ENCODE assay signal across 8 mouse cellular contexts in genomic region chr8:84730541-84731370, GRCm38 (mm10). TPM values are rescaled to one million over a fixed set of nuclear protein-coding genes. Genes with fewer than 3 reads are reported as not detected.
DNase-seq lines count a peak whose midpoint lies in the region; ATAC-seq and TF ChIP-seq lines count a peak whose summit lies in the region.

No protein-coding gene starts in this region.

- H3K4me2 ChIP-seq in forebrain, embryonic 16.5 days (ENCODE audit: low read length), result peak overlapping the region; percentile 40
- H3K4me2 ChIP-seq in hindbrain, embryonic 15.5 days, result 0 out of 2 replicates have a peak overlapping the region, but pooled peaks have one; percentile 10
- H3K4me2 ChIP-seq in midbrain, embryonic 14.5 days (ENCODE audit: low read length), result no peak overlapping the region

- H3K4me1 ChIP-seq in G1E (ENCODE audit: insufficient read depth, low read depth, low read length), result peaks cover 97% of the 10 kb centered on the region
- peaks cover 83% of the 10 kb centered on the region for H3K4me1 ChIP-seq in forebrain, embryonic 16.5 days (replicated peaks; ENCODE audit: control insufficient read depth, insufficient read depth, low read length)
- H3K4me1 ChIP-seq in hindbrain, embryonic 15.5 days (replicated peaks), result peaks cover 67% of the 10 kb centered on the region
- H3K4me1 ChIP-seq in midbrain, embryonic 14.5 days (ENCODE audit: control insufficient read depth, insufficient read depth, low read length), result peaks cover 37% of the 10 kb centered on the region

- 15% methylated on average over 9 of the region's 9 CpGs for WGBS in forebrain, embryonic 16.5 days
- 31% methylated on average over 9 of the region's 9 CpGs for WGBS in hindbrain, embryonic 15.5 days
- 22% methylated on average over 9 of the region's 9 CpGs for WGBS in midbrain, embryonic 14.5 days

- no peaks in the 10 kb centered on the region for H3K27me3 ChIP-seq in G1E (ENCODE audit: insufficient read depth, low read length)
- H3K27me3 ChIP-seq in forebrain, embryonic 16.5 days (replicated peaks; ENCODE audit: control insufficient read depth, insufficient read depth, low read length), result no peaks in the 10 kb centered on the region
- H3K27me3 ChIP-seq in hindbrain, embryonic 15.5 days, result no peaks in the 10 kb centered on the region
- H3K27me3 ChIP-seq in midbrain, embryonic 14.5 days (ENCODE audit: control insufficient read depth, insufficient read depth, low read length), result no peaks in the 10 kb centered on the region

- peak; percentile 42 for DNase-seq in adrenal gland, postnatal 10 days
- DNase-seq in adrenal gland, adult 2 months, result no peak
- DNase-seq in G1E (ENCODE audit: low spot score), result peak; percentile 86
- DNase-seq in midbrain, embryonic 14.5 days, result peak; percentile 68
- no peak for DNase-seq in adrenal gland, adult (ENCODE audit: inconsistent age in 2 of 2, low spot score in 1 of 2)
- DNase-seq in kidney, postnatal 14 days, result no peak

- no peaks in the 10 kb centered on the region for H3K9me3 ChIP-seq in G1E (replicated peaks)
- no peaks in the 10 kb centered on the region for H3K9me3 ChIP-seq in forebrain, embryonic 16.5 days (ENCODE audit: control insufficient read depth, low read length)
- H3K9me3 ChIP-seq in hindbrain, embryonic 15.5 days, result no peaks in the 10 kb centered on the region
- no peaks in the 10 kb centered on the region for H3K9me3 ChIP-seq in midbrain, embryonic 14.5 days (ENCODE audit: control insufficient read depth, low read length)

- peak overlapping the region; percentile 65; the same call in 1 of the 2 replicates for H3K4me3 ChIP-seq in G1E (ENCODE audit: low read depth, low read length)
- no peak overlapping the region for H3K4me3 ChIP-seq in forebrain, embryonic 16.5 days (replicated peaks; ENCODE audit: low read length)
- no peak overlapping the region for H3K4me3 ChIP-seq in hindbrain, embryonic 15.5 days
- no peak overlapping the region for H3K4me3 ChIP-seq in midbrain, embryonic 14.5 days (replicated peaks; ENCODE audit: low read depth, low read length)

- ATAC-seq in G1E (ENCODE audit: extremely low read depth, insufficient number of reproducible peaks, low FRiP score, poor library complexity, severe bottlenecking), result peak; percentile 92
- peak; percentile 24 for ATAC-seq in forebrain, embryonic 16.5 days
- ATAC-seq in hindbrain, embryonic 15.5 days (ENCODE audit: low FRiP score, low read depth), result peak; percentile 24; the same call in 1 of the 2 replicates
- ATAC-seq in midbrain, embryonic 14.5 days (ENCODE audit: low FRiP score, low TSS enrichment), result peak; percentile 46

- TF ChIP-seq CTCF in G1E (IDR thresholded peaks at IDR 0.05; ENCODE audit: low read depth, low read length), result no peak

- H3K36me3 ChIP-seq in G1E (replicated peaks), result peaks cover 77% of the 10 kb centered on the region
- peaks cover 9% of the 10 kb centered on the region for H3K36me3 ChIP-seq in forebrain, embryonic 16.5 days (ENCODE audit: control insufficient read depth, insufficient read depth)
- H3K36me3 ChIP-seq in hindbrain, embryonic 15.5 days, result no peaks in the 10 kb centered on the region
- H3K36me3 ChIP-seq in midbrain, embryonic 14.5 days (ENCODE audit: control insufficient read depth, insufficient read depth, low read length), result no peaks in the 10 kb centered on the region

- peak overlapping the region; percentile 95 for H3K27ac ChIP-seq in forebrain, embryonic 16.5 days (ENCODE audit: low read length)
- H3K27ac ChIP-seq in hindbrain, embryonic 15.5 days (replicated peaks), result peak overlapping the region; percentile 83
- H3K27ac ChIP-seq in midbrain, embryonic 14.5 days (replicated peaks; ENCODE audit: low read depth, low read length), result peak overlapping the region; percentile 78

- peak overlapping the region; percentile 57 for H3K9ac ChIP-seq in forebrain, embryonic 16.5 days (replicated peaks; ENCODE audit: low read depth, low read length)
- H3K9ac ChIP-seq in hindbrain, embryonic 15.5 days, result no peak overlapping the region
- H3K9ac ChIP-seq in midbrain, embryonic 14.5 days (replicated peaks; ENCODE audit: low read length), result no peak overlapping the region

RNA-seq across cellular contexts. Expression of gene G430095P16Rik, which starts 7.9 kb away (rescaled TPM):
- under 1 TPM; 0.51 to 0.88 TPM for total RNA-seq in adrenal gland, postnatal 10 days (2021)
- total RNA-seq in adrenal gland, adult 2 months (2021), result under 1 TPM in 1 of 2 experiments, not detected in 1; 0.59 TPM
- polyA plus RNA-seq in adrenal gland, adult 2 months (2012; rRNA removed), result 0.26 and 0.76 TPM in 2 replicates
- total RNA-seq in G1E (2014; fragmentation: Nextera tagmentation), result 39.9 and 54.3 TPM in 2 replicates
- 11.0 and 11.3 TPM in 2 replicates for total RNA-seq in G1E (2017)
- 35.2 and 42.7 TPM in 2 replicates for polyA plus RNA-seq in G1E (2012)
- polyA plus RNA-seq in forebrain, embryonic 16.5 days (2015; fragmentation: Nextera tagmentation; extraction: Ambion mirVana), result 2.0 and 2.2 TPM in 2 replicates
- polyA plus RNA-seq in hindbrain, embryonic 15.5 days (2015; fragmentation: Nextera tagmentation; extraction: Ambion mirVana), result 1.2 and 1.7 TPM in 2 replicates
- 0.67 and 0.91 TPM in 2 replicates for polyA plus RNA-seq in midbrain, embryonic 14.5 days (2014; fragmentation: Nextera tagmentation; extraction: Ambion mirVana)

RNA-seq across cellular contexts. Expression of gene Lyl1, which starts 29.5 kb away (rescaled TPM):
- 1 to 10 TPM; 7.8 to 8.5 TPM for total RNA-seq in adrenal gland, postnatal 10 days (2021)
- 1 to 10 TPM; 2.7 to 4.4 TPM for total RNA-seq in adrenal gland, adult 2 months (2021)
- polyA plus RNA-seq in adrenal gland, adult 2 months (2012; rRNA removed), result 8.2 and 10.9 TPM in 2 replicates
- total RNA-seq in G1E (2014; fragmentation: Nextera tagmentation) (136 and 138 TPM in 2 replicates), G1E (2017) (81.2 and 95.6 TPM in 2 replicates)
- polyA plus RNA-seq in G1E (2012), result 550 and 561 TPM in 2 replicates
- 2.6 and 2.9 TPM in 2 replicates for polyA plus RNA-seq in forebrain, embryonic 16.5 days (2015; fragmentation: Nextera tagmentation; extraction: Ambion mirVana)
- polyA plus RNA-seq in hindbrain, embryonic 15.5 days (2015; fragmentation: Nextera tagmentation; extraction: Ambion mirVana), result 3.1 and 3.6 TPM in 2 replicates
- polyA plus RNA-seq in midbrain, embryonic 14.5 days (2014; fragmentation: Nextera tagmentation; extraction: Ambion mirVana), result 1.5 and 3.8 TPM in 2 replicates

RNA-seq across cellular contexts. Expression of gene Nacc1, which starts 43.1 kb away (rescaled TPM):
- 10 to 100 TPM; 59.1 to 62.9 TPM for total RNA-seq in adrenal gland, postnatal 10 days (2021)
- total RNA-seq in adrenal gland, adult 2 months (2021), result 10 to 100 TPM; 78.4 to 80.7 TPM
- polyA plus RNA-seq in adrenal gland, adult 2 months (2012; rRNA removed), result 98.7 and 120 TPM in 2 replicates
- total RNA-seq in G1E (2014; fragmentation: Nextera tagmentation), result 120 and 125 TPM in 2 replicates
- 48.1 and 54.5 TPM in 2 replicates for total RNA-seq in G1E (2017)
- 207 and 224 TPM in 2 replicates for polyA plus RNA-seq in G1E (2012)
- polyA plus RNA-seq in forebrain, embryonic 16.5 days (2015; fragmentation: Nextera tagmentation; extraction: Ambion mirVana), result 15.5 and 15.7 TPM in 2 replicates
- polyA plus RNA-seq in hindbrain, embryonic 15.5 days (2015; fragmentation: Nextera tagmentation; extraction: Ambion mirVana), result 13.6 and 16.1 TPM in 2 replicates
- 19.1 and 20.2 TPM in 2 replicates for polyA plus RNA-seq in midbrain, embryonic 14.5 days (2014; fragmentation: Nextera tagmentation; extraction: Ambion mirVana)

RNA-seq across cellular contexts. Expression of gene Trmt1, which starts 44.6 kb away (rescaled TPM):
- total RNA-seq in adrenal gland, postnatal 10 days (2021), result 10 to 100 TPM; 63.4 to 82.8 TPM
- 10 to 100 TPM; 57.0 to 68.5 TPM for total RNA-seq in adrenal gland, adult 2 months (2021)
- 150 and 160 TPM in 2 replicates for polyA plus RNA-seq in adrenal gland, adult 2 months (2012; rRNA removed)
- total RNA-seq in G1E (2014; fragmentation: Nextera tagmentation) (63.3 and 64.9 TPM in 2 replicates), G1E (2017) (68.2 and 96.4 TPM in 2 replicates)
- 244 and 260 TPM in 2 replicates for polyA plus RNA-seq in G1E (2012)
- polyA plus RNA-seq in forebrain, embryonic 16.5 days (2015; fragmentation: Nextera tagmentation; extraction: Ambion mirVana), result 63.4 and 73.3 TPM in 2 replicates
- polyA plus RNA-seq in hindbrain, embryonic 15.5 days (2015; fragmentation: Nextera tagmentation; extraction: Ambion mirVana), result 62.5 and 65.9 TPM in 2 replicates
- polyA plus RNA-seq in midbrain, embryonic 14.5 days (2014; fragmentation: Nextera tagmentation; extraction: Ambion mirVana), result 56.9 and 59.6 TPM in 2 replicates

Comparison
In these comparisons a context has a peak if more than half of its experiments do, and no peak if none do; other contexts are left out.
1. DNase-seq: peak in adrenal gland, postnatal 10 days (single experiment), G1E (single experiment) and midbrain, embryonic 14.5 days (single experiment); none in adrenal gland, adult 2 months (single experiment), adrenal gland, adult (0 of 2) and kidney, postnatal 14 days (single experiment).
2. ATAC-seq: peak in every context shown above with its lines; median percentile 92 in G1E; 46 in midbrain, embryonic 14.5 days; 24 in forebrain, embryonic 16.5 days; 24 in hindbrain, embryonic 15.5 days.
3. RNA of gene G430095P16Rik, which starts 7.9 kb away (polyA plus RNA-seq): 35.2 to 42.7 TPM in G1E; 2.0 to 2.2 TPM in forebrain, embryonic 16.5 days, 1.2 to 1.7 TPM in hindbrain, embryonic 15.5 days, 0.67 to 0.91 TPM in midbrain, embryonic 14.5 days and 0.26 to 0.76 TPM in adrenal gland, adult 2 months; every median in the first group is over 10 times any median in the second.
4. RNA of gene Lyl1, which starts 29.5 kb away (polyA plus RNA-seq): 550 to 561 TPM in G1E; 8.2 to 10.9 TPM in adrenal gland, adult 2 months, 1.5 to 3.8 TPM in midbrain, embryonic 14.5 days, 3.1 to 3.6 TPM in hindbrain, embryonic 15.5 days and 2.6 to 2.9 TPM in forebrain, embryonic 16.5 days; every median in the first group is over 10 times any median in the second.
5. Peak in every context shown above with its lines, with median percentiles within 50 percentile points of each other: H3K27ac ChIP-seq.